Mouse (Mus musculus) forebrain, embryonic 15.5 days (tissue): ENCODE measurements around the gene Ttc9. TPM values are rescaled to one million over a fixed set of nuclear protein-coding genes. Genes with fewer than 3 reads are reported as not detected.

ENCODE experiments used
- ATAC-seq: fragments of 200-750 bp; cut with Nextera tagmentation; replicated peaks from 2 replicates; pipeline ENCODE4 v1.8.0; 2017; ENCODE audit warnings: mild to moderate bottlenecking, moderate TSS enrichment, moderate library complexity
- H3K27ac ChIP-seq: fragments of 300-500 bp; sonication (generic); replicated peaks from 2 replicates; pipeline ENCODE4 v1.5.1; 2015; ENCODE audit warnings: mild to moderate bottlenecking, inconsistent platforms
- H3K27me3 ChIP-seq: fragments of 300-500 bp; sonication (generic); 2 replicates; pipeline ENCODE4 v1.6.1; 2015; ENCODE audit warnings: inconsistent platforms
- H3K36me3 ChIP-seq: fragments of 300-500 bp; sonication (generic); 2 replicates; pipeline ENCODE4 v1.6.1; 2015; ENCODE audit warnings: mild to moderate bottlenecking, inconsistent platforms
- H3K4me1 ChIP-seq: fragments of 300-500 bp; sonication (generic); 2 replicates; pipeline ENCODE4 v1.6.1; 2015; ENCODE audit warnings: inconsistent platforms
- H3K4me2 ChIP-seq: fragments of 300-500 bp; sonication (generic); replicated peaks from 2 replicates; pipeline ENCODE4 v1.6.1; 2015; ENCODE audit warnings: mild to moderate bottlenecking, inconsistent platforms
- H3K4me3 ChIP-seq: fragments of 300-500 bp; sonication (generic); 2 replicates; pipeline ENCODE4 v1.5.1; 2015; ENCODE audit warnings: mild to moderate bottlenecking, inconsistent platforms
- H3K9ac ChIP-seq: fragments of 300-500 bp; sonication (generic); replicated peaks from 2 replicates; pipeline ENCODE4 v1.6.1; 2015; ENCODE audit warnings: mild to moderate bottlenecking, inconsistent platforms
- H3K9me3 ChIP-seq: fragments of 300-500 bp; sonication (generic); 2 replicates; pipeline ENCODE4 v1.6.1; 2016; ENCODE audit warnings: inconsistent platforms
- WGBS: fragments of 180-500 bp; shearing (Covaris S2); methylation state at CpG from one replicate; pipeline ENCODE4 v1.1.7; 2015; ENCODE audit warnings: mixed read lengths; 5-methylcytosine and 5-hydroxymethylcytosine counted together
- polyA plus RNA-seq: library from polyadenylated mRNA; unstranded; fragments of >200 nt; fragmentation: Nextera tagmentation; extraction: Ambion mirVana; gene quantifications from 2 replicates; pipeline ENCODE4 v1.2.1, GENCODE M21; 2015

The Ttc9 gene
- polyA plus RNA-seq = 17.5 and 18.7 TPM in 2 replicates

DNA sequence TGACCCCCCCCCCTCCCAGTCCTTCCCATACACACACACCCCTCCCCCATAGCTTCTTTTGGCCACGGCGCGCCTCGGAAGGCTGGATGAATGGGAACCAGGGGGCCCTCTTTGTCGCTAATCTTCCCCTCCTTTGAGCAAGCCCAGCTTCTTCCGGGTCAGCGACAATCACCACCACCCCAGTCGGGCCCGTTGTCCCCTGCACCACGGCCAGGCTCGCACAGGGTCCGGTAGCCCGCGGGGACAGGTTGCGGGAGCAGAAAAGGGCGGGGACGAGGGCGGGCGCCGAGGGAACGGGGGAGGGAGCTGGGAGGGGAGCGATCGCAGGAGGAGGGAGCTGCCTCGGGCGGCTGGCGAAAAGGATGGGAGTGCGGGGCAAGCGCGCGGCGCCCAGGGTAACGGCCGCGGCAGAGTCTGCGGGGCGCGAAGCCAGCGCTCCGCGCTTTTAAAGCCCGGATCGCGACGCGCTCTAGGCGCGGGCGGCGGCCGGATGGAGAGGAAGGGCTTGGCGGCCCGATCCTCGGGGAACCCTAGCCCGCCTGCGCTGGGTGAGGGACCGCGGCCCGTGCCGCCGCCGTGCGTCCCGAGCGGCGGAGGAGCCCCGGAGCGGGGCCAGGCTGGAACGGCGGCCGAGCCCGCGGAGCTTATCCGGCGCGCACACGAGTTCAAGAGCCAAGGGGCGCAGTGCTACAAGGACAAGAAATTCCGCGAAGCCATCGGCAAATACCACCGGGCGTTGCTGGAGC, at the start of gene Ttc9:
Gene Ttc9, plus strand, starts transcription at position 335 of the 746 bp plus-strand sequence.
- H3K4me2 ChIP-seq = peak within 1 kb of the TSS; percentile 80
- peaks cover 29% of the 10 kb centered on the region for H3K4me1 ChIP-seq
- no peaks in the 10 kb centered on the region for H3K27me3 ChIP-seq
- peak within 1 kb of the TSS; percentile 80 for H3K9ac ChIP-seq
- H3K9me3 ChIP-seq = no peaks in the 10 kb centered on the region
- peak; percentile 82 for ATAC-seq
- H3K36me3 ChIP-seq = no peaks in the 10 kb centered on the region
- peak within 1 kb of the TSS; percentile 72 for H3K4me3 ChIP-seq
- WGBS = under 1% methylated on average over 82 of the region's 82 CpGs
- peak within 1 kb of the TSS; percentile 96 for H3K27ac ChIP-seq

DNA sequence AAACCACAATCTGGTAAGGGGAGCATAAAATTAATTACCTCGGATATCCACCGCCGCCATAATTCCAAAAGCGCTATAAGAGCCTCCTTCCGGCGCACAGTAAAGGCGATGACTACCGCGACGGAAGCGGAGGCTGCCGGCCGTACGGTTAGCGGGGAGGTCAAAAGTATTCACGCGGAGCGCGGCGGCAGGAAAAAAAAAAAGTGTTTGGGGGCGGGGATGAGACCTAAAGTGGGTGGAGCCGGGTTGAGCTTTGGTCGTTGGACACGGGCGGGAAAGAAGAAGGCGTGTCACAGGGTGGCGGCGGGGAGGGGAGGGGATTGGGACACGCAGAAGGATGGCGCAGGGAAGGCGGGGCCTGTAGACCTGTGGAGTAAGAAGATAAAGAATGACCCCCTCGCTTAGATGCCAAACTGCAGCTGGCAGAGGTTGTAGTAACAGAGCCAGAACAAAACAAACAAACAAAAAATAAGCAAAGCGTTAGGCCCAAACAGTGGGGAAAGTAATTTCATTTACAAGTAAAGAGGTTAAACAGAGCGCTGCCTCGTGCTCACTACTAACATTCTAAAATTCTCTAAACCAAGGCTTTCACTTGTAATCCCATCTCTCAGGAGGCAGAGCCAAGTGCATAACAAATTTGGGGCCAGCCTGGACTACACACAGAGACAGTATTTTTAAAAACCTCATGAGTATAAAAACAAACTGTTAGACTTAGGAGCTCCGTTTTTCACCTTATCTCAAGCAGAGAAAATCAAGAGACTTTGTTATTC, 36.0 kb upstream of the Ttc9 start, which contains the start of gene Med6:
Gene Med6, minus strand, starts transcription at position 107 of the 770 bp plus-strand sequence.
- peak within 1 kb of the TSS; percentile 76 for H3K9ac ChIP-seq
- 3% methylated on average over 36 of the region's 36 CpGs for WGBS
- peak; percentile 98 for ATAC-seq
- H3K27me3 ChIP-seq = no peaks in the 10 kb centered on the region; the same call in 1 of the 2 replicates
- H3K27ac ChIP-seq = peak within 1 kb of the TSS; percentile 74
- peaks cover 10% of the 10 kb centered on the region for H3K36me3 ChIP-seq
- no peaks in the 10 kb centered on the region for H3K9me3 ChIP-seq
- H3K4me3 ChIP-seq = peak within 1 kb of the TSS; percentile 97
- H3K4me2 ChIP-seq = peak within 1 kb of the TSS; percentile 79
- peaks cover 12% of the 10 kb centered on the region for H3K4me1 ChIP-seq

DNA sequence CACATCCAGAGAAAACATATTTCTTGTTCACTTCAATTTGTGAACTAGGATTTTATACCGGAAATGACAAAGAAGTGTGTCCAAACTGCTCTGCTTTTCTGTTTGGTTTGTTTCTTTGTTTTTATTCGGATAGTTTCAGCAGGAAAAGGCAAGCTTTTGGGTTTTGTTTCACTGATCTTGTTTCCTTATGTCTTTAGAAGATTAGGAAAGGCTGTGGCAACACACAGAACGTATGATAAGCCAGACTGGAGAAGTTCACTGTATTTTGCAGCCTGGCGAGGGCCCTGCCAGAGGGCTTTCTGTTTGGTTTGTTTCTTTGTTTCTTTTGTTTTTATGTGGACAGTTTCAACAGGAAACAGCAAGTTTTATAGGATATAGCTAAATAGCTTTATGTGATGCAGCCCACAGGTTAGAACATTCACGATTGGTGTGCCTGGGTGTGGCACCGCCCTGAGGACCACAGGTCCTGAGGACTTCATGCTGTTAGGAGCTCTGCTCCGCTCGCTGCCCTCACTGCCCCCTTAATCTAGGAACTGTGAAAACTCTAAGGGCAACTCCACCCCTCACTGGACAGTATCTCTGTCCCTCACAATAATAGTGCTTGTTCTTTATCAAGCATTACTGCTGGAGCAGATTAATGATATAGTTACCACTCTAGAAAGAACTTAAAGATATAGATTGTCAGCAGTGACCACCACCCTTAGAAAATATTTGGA, 34.3 kb upstream of the Ttc9 start:
- Histone ChIP-seq H3K27ac (no peak overlapping the region), H3K9ac (no peak overlapping the region), H3K27me3 (no peaks in the 10 kb centered on the region; the same call in 1 of the 2 replicates), H3K36me3 (no peaks in the 10 kb centered on the region), H3K4me1 (peaks cover 12% of the 10 kb centered on the region), H3K9me3 (no peaks in the 10 kb centered on the region), H3K4me3 (no peak overlapping the region), H3K4me2 (no peak overlapping the region)
- ATAC-seq = no peak
- WGBS = 75% methylated on average over 8 of the region's 8 CpGs

DNA sequence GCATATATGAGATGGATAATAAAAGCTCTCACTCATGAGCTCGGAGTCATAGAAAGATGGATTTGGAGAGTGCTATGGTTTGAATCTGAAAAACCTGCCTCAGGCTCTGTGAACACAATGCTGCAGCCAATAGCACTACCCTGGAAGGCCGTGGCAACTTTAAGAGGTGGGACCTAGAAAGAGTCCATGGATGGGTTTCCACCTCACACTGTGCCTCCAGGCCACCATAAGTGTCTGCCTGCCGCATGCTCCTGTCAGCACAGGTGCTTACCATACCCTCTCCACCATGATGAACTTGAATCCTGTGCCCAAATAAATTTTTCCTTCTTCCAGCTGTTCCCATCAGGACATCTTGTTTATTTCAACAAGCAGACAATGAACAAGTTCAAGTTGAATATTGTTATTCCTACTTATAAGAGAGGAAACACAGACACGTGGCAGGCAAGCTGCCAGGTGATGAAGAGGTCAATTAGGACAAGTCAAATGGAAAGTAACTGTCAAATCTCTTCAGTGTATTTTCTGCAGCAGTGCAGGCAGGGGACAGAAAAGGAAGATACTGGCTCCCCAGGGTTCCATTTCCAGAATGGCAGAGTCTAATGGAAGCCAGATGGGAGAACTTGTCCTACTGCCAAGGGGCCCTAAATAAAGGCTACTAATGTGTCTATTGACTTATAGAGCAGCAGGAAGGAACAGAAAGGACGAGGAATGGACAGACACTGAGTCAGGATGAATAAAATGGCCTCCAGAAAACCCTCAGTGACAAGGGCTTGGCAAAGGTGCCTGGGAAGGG, 25.9 kb upstream of the Ttc9 start:
- ATAC-seq = no peak
- Histone ChIP-seq H3K4me3 (no peak overlapping the region), H3K4me1 (no peaks in the 10 kb centered on the region), H3K9me3 (no peaks in the 10 kb centered on the region), H3K36me3 (no peaks in the 10 kb centered on the region), H3K4me2 (no peak overlapping the region), H3K9ac (no peak overlapping the region), H3K27me3 (no peaks in the 10 kb centered on the region; the same call in 1 of the 2 replicates), H3K27ac (no peak overlapping the region)
- 62% methylated on average over 5 of the region's 5 CpGs for WGBS

DNA sequence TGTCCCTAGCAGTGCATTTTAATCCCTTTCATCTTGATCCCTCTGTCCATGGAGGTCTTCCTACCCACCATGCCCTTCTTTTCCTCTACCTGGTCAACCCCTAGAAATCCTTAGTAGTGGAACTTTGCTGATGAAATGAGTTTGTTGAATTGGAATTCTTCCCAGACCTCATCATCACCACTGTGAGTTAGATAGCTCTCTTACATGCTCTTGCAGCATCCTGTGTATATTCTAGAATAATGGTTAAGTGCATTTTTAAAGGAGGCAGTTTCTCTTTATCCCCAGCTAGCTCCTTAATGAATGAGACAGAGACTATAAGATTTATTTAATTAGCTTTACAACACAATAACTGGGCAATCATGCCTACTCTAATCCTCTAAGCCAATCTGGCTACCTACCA, 21.6 kb upstream of the Ttc9 start:
- Histone ChIP-seq H3K9me3 (no peaks in the 10 kb centered on the region), H3K9ac (no peak overlapping the region), H3K4me2 (no peak overlapping the region), H3K4me1 (no peaks in the 10 kb centered on the region), H3K36me3 (no peaks in the 10 kb centered on the region), H3K4me3 (no peak overlapping the region), H3K27me3 (no peaks in the 10 kb centered on the region), H3K27ac (no peak overlapping the region)
- ATAC-seq = no peak

DNA sequence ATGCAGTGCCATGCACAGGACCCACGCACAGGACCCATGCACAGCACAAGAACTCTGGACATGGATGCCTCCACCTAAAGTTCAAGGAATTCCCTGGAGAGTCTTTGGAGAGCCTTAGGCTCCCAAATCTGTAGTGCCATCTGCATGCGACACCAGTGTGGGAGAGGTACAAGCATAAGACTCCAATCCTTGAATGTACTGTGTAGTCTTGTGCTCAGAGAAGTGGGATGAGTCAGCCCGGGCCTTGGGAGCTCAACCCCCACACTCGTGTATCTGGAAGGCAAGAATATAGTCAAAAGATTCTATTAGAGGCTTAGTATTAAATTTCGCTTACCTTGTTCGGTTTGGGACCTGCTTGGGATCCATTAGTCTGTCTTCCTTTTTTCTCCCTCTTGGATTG, 15.2 kb upstream of the Ttc9 start:
- H3K9ac ChIP-seq = no peak overlapping the region
- H3K4me2 ChIP-seq = no peak overlapping the region
- H3K4me3 ChIP-seq = no peak overlapping the region
- no peak overlapping the region for H3K27ac ChIP-seq
- no peaks in the 10 kb centered on the region for H3K9me3 ChIP-seq
- WGBS = 89% methylated on average over 6 of the region's 6 CpGs
- no peak for ATAC-seq
- no peaks in the 10 kb centered on the region for H3K4me1 ChIP-seq
- no peaks in the 10 kb centered on the region for H3K27me3 ChIP-seq
- H3K36me3 ChIP-seq = no peaks in the 10 kb centered on the region

DNA sequence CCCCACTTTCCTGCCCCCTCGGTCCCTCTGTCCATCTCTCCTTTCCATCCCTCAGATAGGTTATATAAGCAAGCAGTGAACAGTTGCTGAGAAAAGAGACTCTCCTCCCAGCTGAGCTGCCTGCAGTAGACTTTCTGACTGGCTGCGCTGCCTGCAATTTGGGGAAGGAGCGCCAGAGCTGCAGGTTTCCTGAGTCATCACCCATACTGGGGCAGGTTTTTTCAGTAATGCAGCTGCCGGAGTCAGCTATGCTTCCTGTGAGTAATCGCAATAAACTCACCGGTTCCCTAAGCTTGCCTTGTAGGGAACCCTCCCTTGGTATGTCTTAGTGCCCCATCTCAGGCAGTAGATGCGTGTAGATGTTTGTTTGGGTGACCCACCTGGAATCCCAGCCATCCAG, 14.1 kb upstream of the Ttc9 start:
- Histone ChIP-seq H3K36me3 (no peaks in the 10 kb centered on the region), H3K4me1 (no peaks in the 10 kb centered on the region), H3K9me3 (no peaks in the 10 kb centered on the region), H3K27me3 (no peaks in the 10 kb centered on the region), H3K9ac (no peak overlapping the region), H3K4me2 (no peak overlapping the region), H3K27ac (no peak overlapping the region), H3K4me3 (no peak overlapping the region)
- WGBS = 82% methylated on average over 7 of the region's 7 CpGs
- no peak for ATAC-seq

DNA sequence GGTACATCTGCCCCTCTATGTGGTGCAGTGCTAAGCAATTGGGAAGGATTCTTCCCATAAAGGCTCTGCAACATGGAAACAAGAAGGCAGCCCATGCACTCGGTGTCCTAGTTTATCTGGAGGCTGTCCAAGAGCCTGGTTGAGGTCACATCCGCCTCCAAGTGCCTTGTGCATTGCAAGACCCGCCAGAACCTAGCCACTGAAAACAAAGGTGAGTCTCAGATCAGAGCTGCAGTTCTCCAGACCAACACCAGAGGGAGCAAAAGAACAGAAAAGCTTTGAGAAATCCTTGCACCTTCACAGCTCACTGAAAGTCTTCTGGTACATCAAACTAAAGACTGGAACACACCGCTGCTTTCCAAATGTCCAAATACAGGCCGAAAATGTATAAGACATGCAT, 11.7 kb upstream of the Ttc9 start:
- Histone ChIP-seq H3K9me3 (no peaks in the 10 kb centered on the region), H3K36me3 (no peaks in the 10 kb centered on the region), H3K27ac (no peak overlapping the region), H3K9ac (no peak overlapping the region), H3K27me3 (no peaks in the 10 kb centered on the region), H3K4me2 (no peak overlapping the region), H3K4me1 (no peaks in the 10 kb centered on the region), H3K4me3 (no peak overlapping the region)
- WGBS = 17% methylated on average over 5 of the region's 5 CpGs
- ATAC-seq = no peak; the same call in 1 of the 2 replicates

DNA sequence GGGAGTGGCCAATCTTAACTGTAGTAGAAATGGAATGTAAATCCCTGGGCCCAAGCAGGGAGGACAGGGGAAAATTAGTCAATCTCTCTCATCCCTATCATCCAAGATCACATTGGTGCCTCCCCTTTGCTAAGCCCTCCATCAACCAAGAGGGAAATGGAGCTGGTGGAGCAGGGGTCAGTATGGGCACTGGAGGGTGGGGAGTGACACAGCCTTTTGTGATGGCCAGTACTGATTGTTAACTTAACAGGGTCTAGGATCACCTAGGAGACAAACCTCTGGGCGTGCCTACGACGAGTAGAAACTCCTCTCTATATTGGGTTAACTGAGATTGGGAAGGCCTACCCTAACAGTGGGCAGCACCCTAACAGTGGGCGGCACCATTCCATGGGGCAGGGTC, 7.7 kb upstream of the Ttc9 start:
- WGBS = 64% methylated on average over 4 of the region's 4 CpGs
- Histone ChIP-seq H3K4me3 (no peak overlapping the region), H3K4me2 (no peak overlapping the region), H3K27ac (no peak overlapping the region), H3K27me3 (no peaks in the 10 kb centered on the region), H3K36me3 (no peaks in the 10 kb centered on the region), H3K9me3 (no peaks in the 10 kb centered on the region), H3K4me1 (peaks cover 4% of the 10 kb centered on the region; the same call in 1 of the 2 replicates), H3K9ac (no peak overlapping the region)
- ATAC-seq = no peak

DNA sequence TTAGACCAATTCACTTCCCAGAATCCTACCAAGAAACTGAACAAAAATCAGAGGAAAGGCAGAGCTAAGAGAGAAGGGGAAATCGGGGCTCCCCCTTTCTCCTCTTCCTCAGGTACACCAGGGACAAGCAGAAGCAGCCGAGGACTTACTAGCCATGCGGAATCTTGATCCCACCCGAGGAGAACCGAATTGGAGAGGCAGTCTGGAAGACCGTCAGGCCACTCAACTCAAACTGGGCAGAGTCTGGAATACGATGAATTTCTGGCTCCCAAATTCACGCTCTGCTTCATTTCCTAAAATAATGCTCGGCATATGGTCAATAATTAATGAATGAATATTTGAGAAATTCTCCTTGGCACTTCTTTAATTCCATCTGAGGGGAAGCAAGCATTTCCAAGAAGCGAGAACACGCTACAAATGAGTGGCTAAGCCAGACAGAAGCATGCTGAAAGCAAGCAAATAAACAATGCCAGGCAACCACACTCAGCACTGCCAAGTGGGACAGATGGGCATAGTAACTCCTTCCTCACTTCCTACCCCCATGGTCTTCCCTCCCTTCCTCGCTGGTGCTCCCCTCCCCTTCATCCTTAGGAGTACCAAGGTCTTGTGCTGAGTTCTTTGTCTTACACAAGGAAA, 4.7 kb upstream of the Ttc9 start:
- Histone ChIP-seq H3K4me2 (no peak overlapping the region), H3K4me3 (no peak overlapping the region), H3K27ac (peak overlapping the region; percentile 17; the same call in 1 of the 2 replicates), H3K9ac (no peak overlapping the region), H3K27me3 (no peaks in the 10 kb centered on the region), H3K9me3 (no peaks in the 10 kb centered on the region), H3K4me1 (peaks cover 8% of the 10 kb centered on the region), H3K36me3 (no peaks in the 10 kb centered on the region)
- 62% methylated on average over 12 of the region's 12 CpGs for WGBS
- peak; percentile 63 for ATAC-seq

DNA sequence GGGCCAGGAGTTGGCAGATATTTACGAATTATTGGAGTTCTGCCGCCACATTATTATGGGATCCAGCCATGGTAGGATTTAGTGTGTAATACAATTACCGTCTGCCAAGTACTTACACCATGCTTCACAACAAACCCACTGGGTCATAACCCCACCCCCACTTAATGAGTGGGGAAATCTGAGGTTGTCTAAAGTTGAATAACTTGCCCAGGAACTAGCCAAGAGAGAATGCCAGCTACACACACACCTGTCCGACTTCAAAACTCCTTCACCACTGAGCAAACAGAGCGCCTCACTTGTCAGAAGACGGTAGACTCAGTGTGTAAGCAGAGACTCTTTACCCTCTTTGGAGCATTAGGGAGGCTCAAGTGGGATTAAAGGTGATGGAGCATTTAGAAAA, 3.6 kb upstream of the Ttc9 start:
- Histone ChIP-seq H3K9me3 (no peaks in the 10 kb centered on the region), H3K27ac (no peak overlapping the region), H3K36me3 (no peaks in the 10 kb centered on the region), H3K4me1 (peaks cover 13% of the 10 kb centered on the region), H3K4me3 (no peak overlapping the region), H3K4me2 (no peak overlapping the region), H3K27me3 (no peaks in the 10 kb centered on the region), H3K9ac (no peak overlapping the region)
- 70% methylated on average over 6 of the region's 6 CpGs for WGBS
- no peak for ATAC-seq
